Mouse (Mus musculus) intestine, postnatal 0 days (tissue): ENCODE data around the gene Zdhhc11. TPM values are rescaled to one million over a fixed set of nuclear protein-coding genes. Genes with fewer than 3 reads are reported as not detected.

Source experiments
- ATAC-seq: fragments of 200-750 bp; cut with Nextera tagmentation; 2 replicates; pipeline ENCODE4 v1.8.0; 2017; ENCODE audit warnings: mild to moderate bottlenecking, moderate TSS enrichment, moderate library complexity
- H3K27ac ChIP-seq: fragments of 300-500 bp; sonication (generic); 2 replicates; pipeline ENCODE4 v1.5.1; 2014; ENCODE audit warnings: mild to moderate bottlenecking, low read depth, low read length, moderate library complexity
- H3K27me3 ChIP-seq: fragments of 300-500 bp; sonication (generic); replicated peaks from 2 replicates; pipeline ENCODE4 v1.6.1; 2014; ENCODE audit warnings: low read length, mixed read lengths; ENCODE audit not compliant: control insufficient read depth, insufficient read depth
- H3K36me3 ChIP-seq: fragments of 300-500 bp; sonication (generic); 2 replicates; pipeline ENCODE4 v1.6.1; 2014; ENCODE audit warnings: mild to moderate bottlenecking, moderate library complexity; ENCODE audit not compliant: control insufficient read depth, insufficient read depth
- H3K4me1 ChIP-seq: fragments of 300-500 bp; sonication (generic); replicated peaks from 2 replicates; pipeline ENCODE4 v1.6.1; 2014; ENCODE audit warnings: antibody characterized with exemption, low read length, mixed read lengths; ENCODE audit not compliant: control insufficient read depth, insufficient read depth
- H3K4me2 ChIP-seq: fragments of 300-500 bp; sonication (generic); replicated peaks from 2 replicates; pipeline ENCODE4 v1.6.1; 2014; ENCODE audit warnings: low read depth, mild to moderate bottlenecking, moderate library complexity
- H3K4me3 ChIP-seq: fragments of 300-500 bp; sonication (generic); 2 replicates; pipeline ENCODE4 v1.5.1; 2014; ENCODE audit warnings: low read depth, low read length
- H3K9ac ChIP-seq: fragments of 300-500 bp; sonication (generic); 2 replicates; pipeline ENCODE4 v1.6.1; 2014; ENCODE audit warnings: mild to moderate bottlenecking, low read depth, low read length
- H3K9me3 ChIP-seq: fragments of 300-500 bp; sonication (generic); 2 replicates; pipeline ENCODE4 v1.6.1; 2016; ENCODE audit warnings: mixed run types; ENCODE audit not compliant: control insufficient read depth
- CTCF ChIP-seq: sonication (generic); IDR thresholded peaks from 2 replicates; pipeline ENCODE4 v1.5.1; 2016; ENCODE audit warnings: low read depth, mild to moderate bottlenecking, control low read depth, antibody characterized with exemption, moderate library complexity
- WGBS: fragments of 180-500 bp; shearing (Covaris S2); extraction: QIAGEN DNeasy Blood & Tissue Kit; methylation state at CpG from one replicate; pipeline ENCODE4 v1.1.7; 2014; 5-methylcytosine and 5-hydroxymethylcytosine counted together
- polyA plus RNA-seq: library from polyadenylated mRNA; unstranded; fragments of >200 nt; fragmentation: Nextera tagmentation; extraction: Ambion mirVana; gene quantifications from 2 replicates; pipeline ENCODE4 v1.2.1, GENCODE M21; 2015

Gene Zdhhc11
- polyA plus RNA-seq = not detected in 2 replicates

- no peak within 1 kb of the TSS for H3K4me3 ChIP-seq
- H3K36me3 ChIP-seq = peaks cover 29% of the 10 kb centered on the region
- no peaks in the 10 kb centered on the region for H3K4me1 ChIP-seq
- no peaks in the 10 kb centered on the region for H3K27me3 ChIP-seq
- H3K9ac ChIP-seq = no peak within 1 kb of the TSS
- no peaks in the 10 kb centered on the region for H3K9me3 ChIP-seq
- TF ChIP-seq CTCF = no peak
- no peak for ATAC-seq
- no peak within 1 kb of the TSS for H3K27ac ChIP-seq
- no peak within 1 kb of the TSS for H3K4me2 ChIP-seq
- 82% methylated on average over 5 of the region's 5 CpGs for whole genome bisulfite sequencing
Observed at GRCm38 (mm10) chr13:73963551-73963950, at the start of gene Zdhhc11. Zdhhc11 (plus strand) TSS chr13:73963851.

DNA sequence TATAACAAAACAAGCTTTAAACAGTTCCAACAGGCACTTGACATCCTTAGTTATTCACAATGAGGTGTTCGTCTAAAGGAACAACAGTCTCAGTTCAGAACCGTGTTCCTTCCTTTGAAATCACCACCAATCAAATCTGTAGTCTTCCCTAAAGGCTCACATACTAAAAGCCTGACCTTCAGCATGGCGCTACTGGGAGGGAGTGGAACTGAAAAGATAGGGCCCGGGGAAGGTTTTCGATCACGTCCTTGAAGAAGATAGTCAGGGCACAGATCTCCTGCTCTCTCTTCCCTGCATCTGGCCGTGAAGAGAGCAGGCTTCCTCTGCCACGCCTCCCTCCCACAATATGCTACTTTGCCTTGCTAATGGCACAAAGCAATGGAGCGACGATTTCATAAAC is 31.4 kb upstream of the Zdhhc11 start:
- Histone ChIP-seq H3K27me3 (no peaks in the 10 kb centered on the region), H3K9ac (no peak overlapping the region), H3K9me3 (no peaks in the 10 kb centered on the region), H3K4me1 (no peaks in the 10 kb centered on the region), H3K4me2 (no peak overlapping the region), H3K4me3 (no peak overlapping the region), H3K36me3 (peaks cover 30% of the 10 kb centered on the region), H3K27ac (no peak overlapping the region)
- ATAC-seq = no peak
- WGBS = 93% methylated on average over 10 of the region's 10 CpGs
- TF ChIP-seq CTCF = no peak

DNA sequence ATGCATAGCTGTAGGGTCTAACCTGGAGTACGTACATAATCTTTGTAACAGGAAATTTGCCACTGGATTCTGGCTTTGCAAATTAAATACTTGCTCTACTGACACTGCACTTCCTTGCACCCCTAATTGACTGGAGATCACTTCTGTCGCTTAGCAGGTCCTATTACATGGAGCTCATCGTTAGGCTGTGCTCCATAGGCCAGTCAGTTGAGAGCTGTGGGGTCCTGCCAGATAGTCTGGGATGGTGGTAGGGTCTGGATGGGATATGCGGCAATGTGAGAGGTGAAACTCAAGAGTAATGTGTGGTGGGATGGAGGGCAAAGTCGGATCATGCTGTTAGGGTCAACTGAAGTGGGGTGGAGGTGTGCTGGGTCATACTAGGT is 26.7 kb upstream of the Zdhhc11 start:
- ATAC-seq = no peak
- H3K9ac ChIP-seq = peak overlapping the region; percentile 55
- H3K36me3 ChIP-seq = peaks cover 18% of the 10 kb centered on the region
- no peak for TF ChIP-seq CTCF
- H3K9me3 ChIP-seq = no peaks in the 10 kb centered on the region
- H3K27ac ChIP-seq = no peak overlapping the region
- WGBS = 13% methylated on average over 5 of the region's 5 CpGs
- H3K4me3 ChIP-seq = peak overlapping the region; percentile 75
- H3K4me1 ChIP-seq = no peaks in the 10 kb centered on the region
- H3K4me2 ChIP-seq = peak overlapping the region; percentile 88
- no peaks in the 10 kb centered on the region for H3K27me3 ChIP-seq

- peak within 1 kb of the TSS; percentile 94 for H3K27ac ChIP-seq
- peak within 1 kb of the TSS; percentile 88 for H3K4me2 ChIP-seq
- H3K27me3 ChIP-seq = no peaks in the 10 kb centered on the region
- peak; percentile 98 for ATAC-seq
- TF ChIP-seq CTCF = peak; percentile 40
- peaks cover 24% of the 10 kb centered on the region for H3K36me3 ChIP-seq
- no peaks in the 10 kb centered on the region for H3K4me1 ChIP-seq
- H3K9ac ChIP-seq = peak within 1 kb of the TSS; percentile 55
- H3K9me3 ChIP-seq = no peaks in the 10 kb centered on the region
- peak within 1 kb of the TSS; percentile 75 for H3K4me3 ChIP-seq
- WGBS = under 1% methylated on average over 76 of the region's 82 CpGs
Observed at GRCm38 (mm10) chr13:73937321-73938176, 26.1 kb upstream of the Zdhhc11 start, which contains the start of the genes Trip13 and Brd9. Trip13 (minus strand) TSS chr13:73937784. Brd9 (plus strand) TSS chr13:73937811.

DNA sequence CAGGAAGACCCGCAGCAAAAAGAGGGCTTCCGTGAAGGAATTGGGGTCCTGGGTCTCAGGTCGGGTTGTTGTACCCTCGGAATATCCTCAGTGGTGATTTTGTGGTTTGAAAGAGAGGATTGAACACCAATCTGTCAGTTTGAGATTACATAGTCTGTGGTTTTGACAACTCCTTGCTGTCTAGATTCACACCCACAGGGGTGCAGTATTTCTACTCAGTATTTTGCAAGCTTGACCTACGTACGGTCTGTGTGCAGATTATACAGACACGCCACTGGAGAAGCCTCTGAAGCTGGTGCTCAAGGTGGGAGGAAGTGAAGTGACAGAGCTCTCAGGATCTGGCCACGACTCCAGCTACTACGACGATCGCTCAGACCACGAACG is 25.5 kb upstream of the Zdhhc11 start:
- no peak for TF ChIP-seq CTCF
- ATAC-seq = no peak; the same call in 1 of the 2 replicates
- H3K4me3 ChIP-seq = peak overlapping the region; percentile 75
- peak overlapping the region; percentile 88 for H3K4me2 ChIP-seq
- H3K9me3 ChIP-seq = no peaks in the 10 kb centered on the region
- peak overlapping the region; percentile 55 for H3K9ac ChIP-seq
- H3K27ac ChIP-seq = peak overlapping the region; percentile 94; the same call in 1 of the 2 replicates
- 29% methylated on average over 13 of the region's 13 CpGs for WGBS
- no peaks in the 10 kb centered on the region for H3K27me3 ChIP-seq
- no peaks in the 10 kb centered on the region for H3K4me1 ChIP-seq
- peaks cover 30% of the 10 kb centered on the region for H3K36me3 ChIP-seq

- TF ChIP-seq CTCF = no peak
- no peak for ATAC-seq
- Histone ChIP-seq H3K27ac (no peak overlapping the region), H3K9me3 (no peaks in the 10 kb centered on the region), H3K4me3 (no peak overlapping the region), H3K4me1 (no peaks in the 10 kb centered on the region), H3K27me3 (no peaks in the 10 kb centered on the region), H3K4me2 (no peak overlapping the region), H3K9ac (no peak overlapping the region), H3K36me3 (peaks cover 39% of the 10 kb centered on the region)
- WGBS = 92% methylated on average over 5 of the region's 5 CpGs
Observed at GRCm38 (mm10) chr13:73939101-73939500, 24.6 kb upstream of the Zdhhc11 start.
